Mouse (Mus musculus): ENCODE results near the gene Ckap4. TPM values are rescaled to one million over a fixed set of nuclear protein-coding genes. Genes with fewer than 3 reads are reported as not detected.
A peak's percentile ranks its signal among the peaks of the same experiment; 100 is the strongest.
"Not testable (repeated sequence)": the region's sequence is repeated elsewhere in the genome, so short reads cannot be mapped to it uniquely, and the experiment has no call there.

Ckap4 gene
- total RNA-seq, 2 experiments from 2014 or later: 25.3 to 26.8 TPM

DNA sequence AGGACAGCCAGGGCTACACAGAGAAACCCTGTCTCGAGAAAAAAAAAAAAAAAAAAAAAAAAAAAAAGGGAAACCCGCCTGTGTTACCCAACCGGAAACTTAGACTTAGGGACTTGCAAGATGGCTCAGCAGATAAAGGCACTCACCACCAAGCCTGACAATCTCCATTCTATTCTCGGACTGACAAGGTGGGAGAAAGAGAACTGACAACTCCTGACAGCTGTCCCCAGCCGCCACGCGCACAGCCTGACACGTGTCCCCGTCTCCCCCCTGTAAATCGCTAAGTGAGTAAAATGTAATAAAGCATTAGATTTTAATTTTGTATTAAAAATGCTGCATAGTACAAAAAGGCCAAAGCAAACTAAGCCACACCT is 16.0 kb upstream of the Ckap4 start:
- DNase-seq (ENCODE audit: low spot score in 2 of 2): no peak

- DNase-seq (ENCODE audit: low spot score in 2 of 2): no peak
Observed at GRCm38 (mm10) chr10:84549146-84549919, 15.5 kb upstream of the Ckap4 start.

DNA sequence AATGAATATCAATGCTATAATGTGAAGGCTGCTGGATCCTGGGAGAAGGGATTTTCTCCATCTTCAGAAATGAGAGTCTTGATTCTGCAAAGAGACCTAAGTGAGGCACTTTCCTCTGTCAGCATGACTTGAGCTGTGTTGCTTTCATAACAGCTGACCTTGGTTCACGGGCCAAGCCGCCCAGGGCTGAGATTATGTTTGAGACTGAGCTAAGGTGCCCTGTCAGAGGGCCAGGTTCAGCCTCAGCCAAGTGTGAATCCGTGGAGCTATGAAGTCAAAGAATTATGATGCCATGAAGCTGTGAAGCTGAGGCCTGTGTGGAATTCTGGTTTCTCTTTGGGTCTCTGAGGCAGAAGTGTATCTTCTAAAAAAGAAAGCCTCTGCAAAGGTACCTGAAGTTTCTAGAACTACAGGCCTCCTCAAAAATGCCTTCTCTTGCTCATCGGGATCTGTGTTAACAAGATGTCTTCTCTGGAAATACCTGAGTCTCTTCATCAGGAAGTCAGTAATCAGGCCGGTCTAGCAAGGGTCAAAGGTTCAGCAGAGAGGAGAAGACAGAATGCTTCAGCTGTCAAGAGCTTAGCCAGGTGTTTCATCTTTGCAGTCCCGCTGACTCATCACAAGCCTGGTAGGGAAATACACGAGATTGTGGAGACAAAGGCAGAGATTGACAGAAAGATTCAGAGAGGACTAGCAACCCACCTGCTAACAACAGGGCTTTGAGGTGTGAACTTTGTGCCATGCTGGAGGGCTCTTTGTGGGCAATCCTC is 11.2 kb upstream of the Ckap4 start:
- DNase-seq (ENCODE audit: low spot score in 2 of 2): no peak

- no peak for DNase-seq (ENCODE audit: low spot score in 2 of 2)
Observed at GRCm38 (mm10) chr10:84542802-84543658, 9.2 kb upstream of the Ckap4 start.

GRCm38 (mm10) chr10:84539651-84540050 is 5.8 kb upstream of the Ckap4 start:
- no peak for DNase-seq (ENCODE audit: low spot score in 2 of 2)

DNA sequence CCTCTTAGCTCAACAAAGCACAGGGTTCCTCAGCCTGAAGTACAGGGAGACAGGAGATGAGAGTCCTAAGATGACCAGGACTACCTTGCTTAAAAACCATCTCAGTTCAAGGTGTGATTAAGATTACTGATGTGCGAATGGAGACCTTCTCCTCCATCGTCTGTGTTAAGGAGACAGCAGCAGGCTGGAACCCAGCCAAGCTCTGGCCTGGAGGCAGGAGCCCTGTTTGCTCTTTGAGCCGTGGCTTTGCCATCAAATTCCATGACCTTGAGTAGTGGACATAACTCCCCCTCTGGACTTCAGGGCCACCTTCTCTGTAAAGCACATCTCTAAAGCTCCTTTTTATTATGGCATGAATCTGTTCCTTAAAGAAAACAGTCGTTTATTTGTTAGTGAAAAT is 2.0 kb upstream of the Ckap4 start:
- DNase-seq (ENCODE audit: low spot score in 2 of 2): no peak

- DNase-seq (ENCODE audit: low spot score in 2 of 2): no peak
Observed at GRCm38 (mm10) chr10:84535458-84535857, 1.6 kb upstream of the Ckap4 start.

DNA sequence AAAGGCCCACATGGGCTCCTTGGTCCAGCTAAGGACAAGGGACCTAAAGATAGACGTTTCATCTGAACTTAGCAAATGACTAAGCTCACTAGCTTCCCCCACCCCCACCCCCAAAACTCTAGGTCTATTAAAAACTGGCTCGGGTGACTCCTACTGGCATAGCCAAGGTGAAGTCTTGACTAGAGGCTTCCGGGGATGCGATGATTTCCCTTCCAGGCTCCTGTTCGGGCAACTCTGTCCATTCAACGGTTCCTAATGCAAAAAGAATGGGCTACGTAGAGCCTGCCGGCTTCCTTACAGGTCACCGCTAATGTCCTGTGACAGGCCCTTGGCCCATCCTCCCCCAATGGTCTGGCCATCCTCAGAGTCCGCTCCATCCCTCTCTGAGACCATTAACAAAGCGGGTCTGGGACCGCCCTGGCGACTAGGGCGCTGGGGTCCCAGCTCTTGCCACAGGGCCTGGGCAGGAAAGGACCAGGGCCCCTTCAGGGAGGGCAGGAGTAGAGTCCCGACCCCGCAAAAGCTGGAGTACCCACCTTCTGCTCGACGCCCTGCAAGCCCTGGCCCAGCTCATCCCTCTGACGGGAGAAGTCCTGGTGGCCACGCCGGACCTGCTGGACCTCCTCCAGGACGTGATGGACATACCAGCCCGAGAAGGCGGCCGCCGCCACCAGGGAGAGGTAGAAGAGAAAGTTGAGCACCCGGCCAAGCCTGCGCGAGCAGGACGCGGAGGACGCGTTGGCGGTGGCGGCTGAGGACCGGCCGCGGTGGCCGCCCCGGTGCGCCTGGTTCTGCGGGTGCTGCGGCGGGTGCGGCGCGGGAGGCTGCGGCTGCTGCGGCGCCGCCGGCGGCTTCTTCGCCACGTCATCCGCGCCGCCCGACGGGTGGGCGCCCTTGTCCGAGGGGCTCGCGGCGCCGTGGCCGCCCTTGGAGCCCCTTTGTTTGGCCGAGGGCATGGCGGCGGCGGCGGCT is 665 bp downstream of the Ckap4 start:
- DNase-seq (ENCODE audit: low spot score in 2 of 2): peak in 1 of 2 experiments; percentile 34

DNA sequence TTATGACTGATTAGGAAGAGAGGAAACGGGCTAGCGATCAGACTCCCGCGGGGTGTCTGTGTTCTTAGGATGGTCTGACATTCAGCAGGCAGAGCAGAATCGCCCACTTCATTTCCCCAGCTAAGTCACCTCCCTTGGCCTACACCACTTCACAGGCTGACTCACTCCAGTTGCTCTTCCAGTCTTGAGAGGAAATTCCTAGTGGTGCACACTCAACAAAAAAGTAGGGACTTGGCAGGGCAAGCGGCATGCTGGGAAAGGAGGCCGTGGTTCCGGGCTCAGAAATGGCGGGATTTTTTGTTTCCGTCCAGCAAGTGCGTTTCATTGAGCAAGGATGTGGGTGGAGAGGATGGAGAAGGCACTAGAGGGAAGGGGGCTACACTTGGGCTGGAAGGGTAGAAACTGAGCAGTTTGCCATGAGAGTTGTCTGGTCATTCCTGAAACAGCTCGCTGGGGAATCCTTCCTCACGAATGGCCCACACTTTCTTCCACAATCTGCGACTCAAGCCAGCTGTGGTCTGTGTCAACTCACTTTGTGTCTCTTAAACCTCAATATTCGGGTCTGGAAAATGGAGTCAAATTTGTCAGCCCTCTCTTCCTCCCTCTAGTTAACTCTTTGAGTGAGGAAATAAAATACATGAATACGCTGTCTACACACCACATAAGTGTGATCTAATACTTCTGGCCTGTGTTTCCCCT is 1.5 kb downstream of the Ckap4 start:
- no peak for DNase-seq (ENCODE audit: low spot score in 2 of 2)

GRCm38 (mm10) chr10:84531576-84531975 is 2.3 kb downstream of the Ckap4 start:
- no peak for DNase-seq (ENCODE audit: low spot score in 2 of 2)

DNA sequence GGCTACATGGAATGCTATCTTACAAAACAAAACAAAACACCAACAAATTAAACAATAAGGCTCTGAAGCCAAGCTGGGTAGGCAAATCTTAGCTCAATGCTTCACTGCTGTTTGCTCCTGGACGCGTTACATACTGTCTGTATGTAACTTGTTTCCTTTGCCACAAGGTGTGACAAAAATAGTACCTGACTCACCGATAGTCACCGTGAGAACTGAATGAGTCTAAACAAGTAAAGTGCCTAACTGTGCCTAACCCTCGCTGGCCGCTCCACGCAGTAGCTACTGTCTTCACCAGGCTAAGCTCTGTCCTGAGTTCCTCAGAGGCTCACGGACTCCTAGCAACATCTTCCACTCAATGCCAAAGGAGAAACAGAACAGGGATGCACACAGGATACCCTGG is 3.5 kb downstream of the Ckap4 start:
- DNase-seq (ENCODE audit: low spot score in 2 of 2): no peak

DNA sequence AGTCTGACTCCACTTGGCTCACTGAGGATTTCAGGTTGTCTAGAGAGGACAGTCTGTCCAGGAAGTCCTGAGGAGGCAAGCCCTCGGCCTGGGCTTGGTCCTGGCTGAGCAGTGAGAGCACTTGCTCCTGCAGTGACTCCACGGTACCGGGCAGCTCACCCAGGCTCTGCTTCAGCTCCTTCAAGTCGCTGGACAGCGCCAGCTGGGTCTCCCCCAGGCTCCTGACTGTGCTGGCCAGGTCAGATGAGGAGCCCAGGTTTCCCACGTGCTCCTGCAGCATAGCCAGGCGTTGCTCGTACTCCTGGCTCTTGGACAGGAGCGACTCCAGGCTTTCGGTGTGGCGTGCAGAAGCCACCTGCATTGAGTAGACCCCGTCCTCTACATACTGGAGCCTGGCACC is 6.2 kb downstream of the Ckap4 start:
- DNase-seq (ENCODE audit: low spot score in 2 of 2): no peak

GRCm38 (mm10) chr10:84527070-84527469 is 6.8 kb downstream of the Ckap4 start:
- no peak for DNase-seq (ENCODE audit: low spot score in 2 of 2)

GRCm38 (mm10) chr10:84526488-84526887 is 7.4 kb downstream of the Ckap4 start:
- DNase-seq (ENCODE audit: low spot score in 2 of 2): no peak

DNA sequence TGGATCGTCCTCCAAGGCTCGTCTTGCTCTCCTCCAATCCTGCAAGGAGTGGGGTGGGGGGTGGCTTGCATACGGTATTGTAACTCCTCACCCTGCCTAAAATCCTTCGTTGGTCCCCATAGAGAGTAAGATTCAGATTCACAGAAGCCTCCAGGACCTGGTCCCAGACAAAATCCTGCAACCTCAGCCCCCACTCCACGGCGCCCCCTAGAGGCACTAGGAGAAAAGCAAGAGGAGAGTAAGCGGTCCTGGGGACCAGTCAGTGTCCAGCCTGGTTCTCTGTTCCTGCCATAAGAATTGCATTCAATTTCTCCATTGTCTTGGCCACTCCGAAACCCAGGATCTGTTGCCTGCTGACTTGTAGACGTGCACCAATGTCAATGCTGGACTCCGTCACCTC is 10.2 kb downstream of the Ckap4 start:
- DNase-seq (ENCODE audit: low spot score in 2 of 2): no peak

DNA sequence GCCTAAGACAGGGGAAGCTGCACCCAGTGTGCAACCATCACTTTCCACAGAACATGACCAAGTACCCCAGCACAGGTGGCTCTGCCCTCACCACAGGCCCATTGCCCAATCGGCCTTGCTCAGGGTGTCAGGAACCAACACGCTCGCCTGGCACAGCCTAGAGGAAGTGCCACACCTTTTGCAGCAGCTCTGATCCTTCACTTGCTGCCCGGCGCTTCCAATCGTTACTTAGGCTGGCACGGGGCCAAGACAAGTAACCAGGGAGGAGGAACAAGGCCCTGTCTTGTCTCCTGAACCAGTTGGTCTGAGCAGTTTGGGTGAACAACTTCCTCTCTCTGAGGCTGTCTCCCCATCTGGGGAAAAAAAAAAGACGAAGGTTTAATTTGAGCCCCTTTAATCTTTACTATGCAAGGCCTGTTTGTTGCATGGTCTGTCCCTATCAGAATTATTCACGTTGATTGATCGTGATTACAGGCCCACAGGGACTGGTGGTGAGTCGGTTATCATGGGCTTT is 17.4 kb downstream of the Ckap4 start:
- peak in 1 of 2 experiments; percentile 25 for DNase-seq (ENCODE audit: low spot score in 2 of 2)

DNA sequence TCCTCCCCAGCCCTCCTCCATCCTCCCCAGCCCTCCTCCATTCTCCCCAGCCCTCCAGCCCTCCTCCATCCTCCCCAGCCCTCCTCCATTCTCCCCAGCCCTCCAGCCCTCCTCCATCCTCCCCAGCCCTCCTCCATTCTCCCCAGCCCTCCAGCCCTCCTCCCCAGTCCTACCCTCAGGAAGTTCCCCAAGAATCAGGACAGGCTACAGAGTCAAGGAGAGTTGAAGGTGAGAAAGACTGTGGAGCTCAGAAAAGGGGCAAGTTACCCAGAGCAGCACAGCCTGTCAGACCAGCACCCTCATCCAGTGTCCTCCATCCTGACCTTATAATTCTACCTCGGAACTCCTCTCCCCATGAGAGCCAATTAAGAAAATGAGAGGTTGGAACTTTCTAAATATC is 17.9 kb downstream of the Ckap4 start:
- not testable (repeated sequence) for DNase-seq (ENCODE audit: low spot score in 2 of 2)

DNA sequence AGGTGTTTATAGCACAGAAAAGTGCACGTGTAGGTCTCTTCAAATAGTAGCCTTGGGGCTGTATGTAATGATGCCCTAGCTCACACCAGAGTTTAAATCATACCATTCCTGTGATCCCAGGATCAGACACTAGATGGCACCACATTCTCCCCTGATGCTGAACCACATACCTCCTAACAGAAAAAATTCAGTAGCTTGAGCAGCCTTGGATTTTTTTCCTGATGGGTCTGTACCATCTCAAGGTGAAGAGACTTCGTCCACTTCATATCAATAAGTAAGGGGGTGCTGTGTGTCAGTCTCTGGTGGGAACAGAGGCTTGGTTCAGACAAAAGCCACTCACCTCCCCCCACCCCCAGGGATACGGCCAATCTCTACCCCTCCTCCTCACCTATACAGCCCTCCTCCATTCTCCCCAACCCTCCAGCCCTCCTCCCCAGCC is 18.3 kb downstream of the Ckap4 start:
- peak; percentile 75 to 87 for DNase-seq (ENCODE audit: low spot score in 2 of 2)

GRCm38 (mm10) chr10:84514038-84514578 is 19.8 kb downstream of the Ckap4 start:
- DNase-seq (ENCODE audit: low spot score in 2 of 2): peak; percentile 29 to 55
